10 mouse cellular contexts compared by ENCODE assay signal in genomic region chr1:136659337-136659736, GRCm38 (mm10).
"Had no signal": no experiment of that assay in that cellular context is flagged by ENCODE, and none has a peak within 500 bp of the region (broad histone marks: within the 10 kb centered on the region; RNA-seq: fewer than 3 reads in every experiment).

No protein-coding gene starts in this region.

- DNase-seq: lung, adult 18-20 months; lung, embryonic 14.5 days; lung, postnatal 10 days; lung, postnatal 4 days; midbrain, embryonic 14.5 days; right cerebral cortex, postnatal 14 days; thymus, adult 18-20 months; thymus, postnatal 14 days; thymus, postnatal 36 days had no signal

- ATAC-seq: midbrain, embryonic 16.5 days had no signal
